Mouse (Mus musculus) midbrain, embryonic 14.5 days (tissue): ENCODE measurements around the gene B4galt4. TPM values are rescaled to one million over a fixed set of nuclear protein-coding genes. Genes with fewer than 3 reads are reported as not detected.

ENCODE experiments used
- ATAC-seq: fragments of 200-750 bp; cut with Nextera tagmentation; 2 replicates; pipeline ENCODE4 v1.8.0; 2017; ENCODE audit warnings: moderate number of reproducible peaks, moderate library complexity; ENCODE audit not compliant: low FRiP score, low TSS enrichment
- DNase-seq: peaks from one replicate; pipeline ENCODE4 v3.0.0-alpha.2; 2015
- H3K27ac ChIP-seq: fragments of 300-500 bp; sonication (generic); replicated peaks from 2 replicates; pipeline ENCODE4 v1.5.1; 2014; ENCODE audit warnings: mild to moderate bottlenecking, low read depth, low read length, moderate library complexity
- H3K27me3 ChIP-seq: fragments of 300-500 bp; sonication (generic); 2 replicates; pipeline ENCODE4 v1.6.1; 2014; ENCODE audit warnings: low read length, control low read depth, mixed read lengths; ENCODE audit not compliant: control insufficient read depth, insufficient read depth
- H3K36me3 ChIP-seq: fragments of 300-500 bp; sonication (generic); 2 replicates; pipeline ENCODE4 v1.6.1; 2014; ENCODE audit warnings: low read length, control low read depth; ENCODE audit not compliant: control insufficient read depth, insufficient read depth
- H3K4me1 ChIP-seq: fragments of 300-500 bp; sonication (generic); 2 replicates; pipeline ENCODE4 v1.6.1; 2014; ENCODE audit warnings: mild to moderate bottlenecking, antibody characterized with exemption, low read length, control low read depth; ENCODE audit not compliant: control insufficient read depth, insufficient read depth
- H3K4me2 ChIP-seq: fragments of 300-500 bp; sonication (generic); 2 replicates; pipeline ENCODE4 v1.6.1; 2014; ENCODE audit warnings: mild to moderate bottlenecking, low read length, moderate library complexity
- H3K4me3 ChIP-seq: fragments of 300-500 bp; sonication (generic); replicated peaks from 2 replicates; pipeline ENCODE4 v1.5.1; 2014; ENCODE audit warnings: low read depth, low read length
- H3K9ac ChIP-seq: fragments of 300-500 bp; sonication (generic); replicated peaks from 2 replicates; pipeline ENCODE4 v1.6.1; 2014; ENCODE audit warnings: mild to moderate bottlenecking, low read length, moderate library complexity
- H3K9me3 ChIP-seq: fragments of 300-500 bp; sonication (generic); 2 replicates; pipeline ENCODE4 v1.6.1; 2016; ENCODE audit warnings: low read length, control low read depth, mixed read lengths; ENCODE audit not compliant: control insufficient read depth
- WGBS: fragments of 180-500 bp; shearing (Covaris S2); extraction: QIAGEN DNeasy Blood & Tissue Kit; methylation state at CpG from one replicate; pipeline ENCODE4 v1.1.7; 2014; 5-methylcytosine and 5-hydroxymethylcytosine counted together
- polyA plus RNA-seq: library from polyadenylated mRNA; unstranded; fragments of >200 nt; fragmentation: Nextera tagmentation; extraction: Ambion mirVana; gene quantifications from 2 replicates; pipeline ENCODE4 v1.2.1, GENCODE M21; 2014

B4galt4 gene
- polyA plus RNA-seq, 1 experiment from 2014 or later = 31.9 TPM

GRCm38 (mm10) chr16:38721377-38721776, 20.7 kb upstream of the B4galt4 start:
- no peaks in the 10 kb centered on the region for H3K9me3 ChIP-seq
- H3K4me2 ChIP-seq = no peak overlapping the region
- WGBS = 94% methylated on average over 8 of the region's 9 CpGs
- DNase-seq (no peak), ATAC-seq (no peak)
- no peak overlapping the region for H3K27ac ChIP-seq
- H3K27me3 ChIP-seq = no peaks in the 10 kb centered on the region
- H3K4me1 ChIP-seq = no peaks in the 10 kb centered on the region
- H3K4me3 ChIP-seq = no peak overlapping the region
- H3K36me3 ChIP-seq = no peaks in the 10 kb centered on the region
- H3K9ac ChIP-seq = no peak overlapping the region

GRCm38 (mm10) chr16:38724256-38724655, 17.8 kb upstream of the B4galt4 start:
- 91% methylated on average over 8 of the region's 8 CpGs for WGBS
- no peaks in the 10 kb centered on the region for H3K36me3 ChIP-seq
- ATAC-seq (no peak), DNase-seq (no peak)
- no peaks in the 10 kb centered on the region for H3K9me3 ChIP-seq
- no peak overlapping the region for H3K27ac ChIP-seq
- H3K9ac ChIP-seq = no peak overlapping the region
- no peak overlapping the region for H3K4me2 ChIP-seq
- H3K4me1 ChIP-seq = no peaks in the 10 kb centered on the region
- H3K27me3 ChIP-seq = no peaks in the 10 kb centered on the region
- no peak overlapping the region for H3K4me3 ChIP-seq

- H3K36me3 ChIP-seq = no peaks in the 10 kb centered on the region
- H3K4me3 ChIP-seq = no peak overlapping the region
- ATAC-seq = no peak
- H3K27ac ChIP-seq = no peak overlapping the region
- no peak overlapping the region for H3K9ac ChIP-seq
- no peak for DNase-seq
- H3K9me3 ChIP-seq = no peaks in the 10 kb centered on the region
- H3K4me1 ChIP-seq = no peaks in the 10 kb centered on the region
- no peaks in the 10 kb centered on the region for H3K27me3 ChIP-seq
- H3K4me2 ChIP-seq = no peak overlapping the region
- WGBS = 71% methylated on average over 13 of the region's 13 CpGs
Observed at GRCm38 (mm10) chr16:38724974-38725373, 17.1 kb upstream of the B4galt4 start.

GRCm38 (mm10) chr16:38728576-38729132, 13.4 kb upstream of the B4galt4 start:
- DNase-seq (no peak), ATAC-seq (no peak)
- Histone ChIP-seq H3K27me3 (no peaks in the 10 kb centered on the region), H3K9ac (no peak overlapping the region), H3K9me3 (no peaks in the 10 kb centered on the region), H3K36me3 (no peaks in the 10 kb centered on the region), H3K27ac (no peak overlapping the region), H3K4me1 (no peaks in the 10 kb centered on the region), H3K4me2 (no peak overlapping the region), H3K4me3 (no peak overlapping the region)
- WGBS = 93% methylated on average over 15 of the region's 15 CpGs

GRCm38 (mm10) chr16:38729139-38729538, 12.9 kb upstream of the B4galt4 start:
- Histone ChIP-seq H3K4me2 (no peak overlapping the region), H3K36me3 (no peaks in the 10 kb centered on the region), H3K9me3 (no peaks in the 10 kb centered on the region), H3K4me3 (no peak overlapping the region), H3K9ac (no peak overlapping the region), H3K27me3 (no peaks in the 10 kb centered on the region), H3K27ac (no peak overlapping the region), H3K4me1 (no peaks in the 10 kb centered on the region)
- ATAC-seq = no peak
- no peak for DNase-seq
- WGBS = 88% methylated on average over 6 of the region's 6 CpGs

DNA sequence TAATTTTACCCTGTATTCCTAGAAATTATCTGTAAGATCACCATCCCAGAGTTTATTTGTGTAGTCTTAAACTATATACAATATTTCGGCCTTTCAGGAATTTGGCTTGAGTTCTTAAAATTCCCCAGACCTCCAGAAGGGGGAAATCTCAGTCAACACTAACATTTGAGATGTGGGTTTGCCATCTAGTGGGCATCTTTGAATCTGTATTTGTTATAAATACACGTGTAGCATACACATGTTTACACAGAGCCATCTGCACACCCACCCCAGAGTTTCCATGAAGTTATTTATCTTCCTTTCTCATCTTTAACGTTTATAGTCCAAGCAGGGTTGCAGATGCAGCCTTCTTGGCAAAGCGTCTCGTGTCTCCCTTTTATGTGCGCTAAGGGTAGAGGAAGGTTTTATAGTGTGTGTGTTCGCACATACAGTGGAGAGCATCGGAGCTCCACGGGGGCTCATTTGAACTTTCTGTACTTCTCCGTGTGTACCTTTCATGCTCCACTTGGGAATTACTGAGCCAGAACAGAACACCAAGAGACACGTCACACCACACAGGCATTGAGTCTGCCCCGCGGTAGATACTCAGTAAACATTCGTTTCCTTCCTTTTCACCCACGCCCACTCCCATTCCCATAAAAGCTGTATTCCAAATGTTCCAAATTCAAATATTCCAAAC, 12.3 kb upstream of the B4galt4 start:
- WGBS = 64% methylated on average over 15 of the region's 15 CpGs
- H3K27me3 ChIP-seq = no peaks in the 10 kb centered on the region
- DNase-seq = peak; percentile 83
- H3K9ac ChIP-seq = no peak overlapping the region
- H3K36me3 ChIP-seq = no peaks in the 10 kb centered on the region
- H3K27ac ChIP-seq = no peak overlapping the region
- H3K4me2 ChIP-seq = no peak overlapping the region
- no peaks in the 10 kb centered on the region for H3K4me1 ChIP-seq
- no peak; the same call in 1 of the 2 replicates for ATAC-seq
- H3K9me3 ChIP-seq = no peaks in the 10 kb centered on the region
- H3K4me3 ChIP-seq = no peak overlapping the region

- ATAC-seq = no peak
- 72% methylated on average over 8 of the region's 8 CpGs for WGBS
- no peak overlapping the region for H3K4me2 ChIP-seq
Observed at GRCm38 (mm10) chr16:38730921-38731320, 11.1 kb upstream of the B4galt4 start.

GRCm38 (mm10) chr16:38741204-38741903, 710 bp upstream of the B4galt4 start:
- Histone ChIP-seq H3K27me3 (no peaks in the 10 kb centered on the region), H3K27ac (peak overlapping the region; percentile 83; the same call in 1 of the 2 replicates), H3K9me3 (no peaks in the 10 kb centered on the region), H3K4me1 (peaks cover 7% of the 10 kb centered on the region; the same call in 1 of the 2 replicates), H3K4me3 (peak overlapping the region; percentile 72), H3K9ac (peak overlapping the region; percentile 86), H3K36me3 (0 out of 2 replicates have a peak, but pooled peaks cover 3% of the 10 kb centered on the region), H3K4me2 (peak overlapping the region; percentile 67)
- 90% methylated on average over 13 of the region's 13 CpGs for WGBS
- DNase-seq (no peak), ATAC-seq (no peak)

More at GRCm38 (mm10) chr16:38730921-38731320, 11.1 kb upstream of the B4galt4 start:
- no peaks in the 10 kb centered on the region for H3K4me1 ChIP-seq
- H3K27me3 ChIP-seq = no peaks in the 10 kb centered on the region
- H3K9ac ChIP-seq = no peak overlapping the region
- H3K4me3 ChIP-seq = no peak overlapping the region
- no peak for DNase-seq
- no peaks in the 10 kb centered on the region for H3K36me3 ChIP-seq
- no peaks in the 10 kb centered on the region for H3K9me3 ChIP-seq
- no peak overlapping the region for H3K27ac ChIP-seq
